Mouse (Mus musculus): ENCODE results near the gene Zfp775. TPM values are rescaled to one million over a fixed set of nuclear protein-coding genes. Genes with fewer than 3 reads are reported as not detected.
A peak's percentile ranks its signal among the peaks of the same experiment; 100 is the strongest.
"Not testable (repeated sequence)": the region's sequence is repeated elsewhere in the genome, so short reads cannot be mapped to it uniquely, and the experiment has no call there.

Zfp775 gene
- total and polyA plus RNA-seq, 3 experiments: 6.2 to 12.9 (median 11.8) TPM

DNA sequence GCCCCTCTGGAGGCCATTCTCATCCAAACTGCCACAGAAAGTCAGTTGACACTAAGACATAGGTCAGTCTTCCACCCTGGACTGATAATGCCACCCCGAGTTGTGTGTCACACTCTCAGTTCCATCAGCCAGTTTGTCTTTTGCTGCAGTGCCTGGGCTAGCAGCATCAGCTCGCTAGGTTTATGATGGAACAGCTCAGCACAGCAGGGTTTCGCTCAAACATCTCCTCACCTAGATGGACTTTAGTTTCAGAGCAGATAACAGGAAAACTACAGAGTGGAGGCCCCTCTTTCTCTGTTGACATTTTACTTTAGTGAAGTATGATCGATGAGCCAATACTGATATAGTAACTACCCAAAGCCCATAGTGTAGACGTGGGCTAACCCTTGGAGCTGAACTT is 12.9 kb downstream of the Zfp775 start:
- no peaks in the 10 kb centered on the region for H3K27me3 ChIP-seq (ENCODE audit: control insufficient read depth, insufficient read depth, low read length)
- H3K4me3 ChIP-seq: no peak overlapping the region
- no peaks in the 10 kb centered on the region for H3K36me3 ChIP-seq (ENCODE audit: control insufficient read depth, insufficient read depth, low read length)
- intact Hi-C loops (cut with DNase I): no loop called here
- no peak overlapping the region for H3K9ac ChIP-seq (ENCODE audit: low read depth, low read length)
- H3K79me2 ChIP-seq (replicated peaks; ENCODE audit: control insufficient read depth, insufficient read depth, low read length): no peaks in the 10 kb centered on the region
- no peak for DNase-seq
- TF ChIP-seq EP300 (IDR thresholded peaks at IDR 0.05; ENCODE audit: insufficient read depth, low read depth, low read length): no peak
- TF ChIP-seq CTCF (IDR thresholded peaks at IDR 0.05): no peak
- no peak for TF ChIP-seq POLR2A (IDR thresholded peaks at IDR 0.05; ENCODE audit: insufficient read depth, low read depth, low read length)
- no peak overlapping the region for H3K27ac ChIP-seq
- H3K4me1 ChIP-seq (ENCODE audit: control insufficient read depth, insufficient read depth, low read length): no peaks in the 10 kb centered on the region
- WGBS: 89% methylated on average over 5 of the region's 5 CpGs

DNA sequence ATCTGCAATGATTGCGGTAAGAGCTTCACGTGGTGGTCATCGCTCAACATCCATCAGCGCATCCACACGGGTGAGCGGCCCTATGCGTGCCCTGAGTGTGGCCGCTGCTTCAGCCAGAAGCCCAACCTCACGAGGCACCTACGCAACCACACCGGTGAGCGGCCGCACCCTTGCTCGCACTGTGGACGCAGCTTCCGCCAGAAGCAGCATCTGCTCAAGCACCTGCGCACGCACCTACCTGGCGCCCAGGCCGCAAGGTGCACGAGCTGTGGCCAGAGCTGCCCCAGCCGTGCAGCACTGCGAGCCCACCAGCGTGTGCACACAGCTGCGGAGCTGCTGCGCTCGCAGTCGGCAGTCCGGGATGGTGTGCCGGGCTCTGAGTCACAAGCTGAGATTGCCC is 18.2 kb downstream of the Zfp775 start:
- Histone ChIP-seq H3K36me3 (ENCODE audit: control insufficient read depth, insufficient read depth, low read length) (no peaks in the 10 kb centered on the region), H3K4me3 (no peak overlapping the region), H3K4me1 (ENCODE audit: control insufficient read depth, insufficient read depth, low read length) (no peaks in the 10 kb centered on the region), H3K27me3 (ENCODE audit: control insufficient read depth, insufficient read depth, low read length) (no peaks in the 10 kb centered on the region), H3K79me2 (replicated peaks; ENCODE audit: control insufficient read depth, insufficient read depth, low read length) (no peaks in the 10 kb centered on the region), H3K27ac (no peak overlapping the region), H3K9ac (ENCODE audit: low read depth, low read length) (no peak overlapping the region)
- no peak for DNase-seq
- no peak for TF ChIP-seq POLR2A (IDR thresholded peaks at IDR 0.05; ENCODE audit: insufficient read depth, low read depth, low read length)
- no peak for TF ChIP-seq EP300 (IDR thresholded peaks at IDR 0.05; ENCODE audit: insufficient read depth, low read depth, low read length)
- TF ChIP-seq CTCF (IDR thresholded peaks at IDR 0.05): no peak
- WGBS: 92% methylated on average over 30 of the region's 30 CpGs
- intact Hi-C loops (cut with DNase I): no loop called here

DNA sequence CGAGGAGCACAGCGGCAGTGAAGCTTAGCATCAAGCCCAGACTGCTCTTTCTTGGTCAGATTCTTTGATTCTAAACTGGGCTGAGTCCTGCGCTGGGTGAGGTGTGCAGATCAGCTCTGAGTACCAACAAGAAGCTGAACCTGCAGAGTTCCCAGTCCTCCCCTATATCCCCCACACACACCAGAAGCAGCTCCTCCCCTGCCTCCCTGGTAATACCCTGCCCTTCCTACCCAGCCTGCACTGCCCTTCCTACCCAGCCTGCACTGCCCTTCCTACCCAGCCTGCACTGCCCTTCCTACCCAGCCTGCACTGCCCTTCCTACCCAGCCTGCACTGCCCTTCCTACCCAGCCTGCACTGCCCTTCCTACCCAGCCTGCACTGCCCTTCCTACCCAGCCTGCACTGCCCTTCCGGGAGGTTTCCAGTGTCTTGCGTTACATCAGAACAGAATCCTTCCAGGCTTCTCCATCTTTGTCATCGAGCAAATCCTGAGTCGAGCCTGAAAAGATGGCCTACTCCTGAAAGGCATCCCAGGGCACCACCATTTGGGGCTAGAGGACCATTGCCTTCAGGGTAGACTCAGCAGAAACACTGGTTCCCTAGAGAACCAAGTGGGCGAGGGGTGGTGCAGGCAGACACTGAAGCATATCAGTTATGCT is 20.5 kb downstream of the Zfp775 start:
- DNase-seq; H3K4me3 ChIP-seq; H3K9ac ChIP-seq (ENCODE audit: low read depth, low read length); H3K36me3 ChIP-seq (ENCODE audit: control insufficient read depth, insufficient read depth, low read length); H3K79me2 ChIP-seq (replicated peaks; ENCODE audit: control insufficient read depth, insufficient read depth, low read length); intact Hi-C loops (cut with DNase I); H3K27ac ChIP-seq; H3K27me3 ChIP-seq (ENCODE audit: control insufficient read depth, insufficient read depth, low read length); H3K4me1 ChIP-seq (ENCODE audit: control insufficient read depth, insufficient read depth, low read length): not testable (repeated sequence)
- 86% methylated on average over 8 of the region's 8 CpGs for WGBS

DNA sequence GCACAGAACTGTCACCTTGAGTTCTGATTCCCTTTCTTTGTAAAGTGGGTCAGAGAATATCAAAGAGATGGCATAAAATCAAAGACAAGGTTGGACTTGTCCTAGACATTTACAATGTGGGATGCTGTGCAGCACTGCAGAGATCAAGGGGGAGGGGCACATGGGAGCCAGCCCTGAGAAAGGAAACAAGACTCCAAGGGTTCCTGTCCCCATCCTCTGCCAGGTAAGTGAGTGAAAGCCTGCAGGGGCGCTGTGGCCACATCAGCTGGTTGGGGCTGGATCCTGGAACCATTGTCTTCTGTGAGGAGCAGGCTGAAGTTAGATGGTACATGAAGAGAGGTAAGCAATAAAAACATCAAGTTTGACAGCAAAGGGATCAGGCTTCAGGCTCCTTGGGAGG is 21.6 kb downstream of the Zfp775 start:
- no peaks in the 10 kb centered on the region for H3K79me2 ChIP-seq (replicated peaks; ENCODE audit: control insufficient read depth, insufficient read depth, low read length)
- WGBS: 52% methylated on average over 1 of the region's 1 CpGs
- no peak overlapping the region for H3K27ac ChIP-seq
- no peaks in the 10 kb centered on the region for H3K4me1 ChIP-seq (ENCODE audit: control insufficient read depth, insufficient read depth, low read length)
- intact Hi-C loops (cut with DNase I): no loop called here
- TF ChIP-seq POLR2A (IDR thresholded peaks at IDR 0.05; ENCODE audit: insufficient read depth, low read depth, low read length): no peak
- no peak for TF ChIP-seq CTCF (IDR thresholded peaks at IDR 0.05)
- TF ChIP-seq EP300 (IDR thresholded peaks at IDR 0.05; ENCODE audit: insufficient read depth, low read depth, low read length): no peak
- H3K36me3 ChIP-seq (ENCODE audit: control insufficient read depth, insufficient read depth, low read length): no peaks in the 10 kb centered on the region
- no peak overlapping the region for H3K4me3 ChIP-seq
- DNase-seq: no peak
- H3K9ac ChIP-seq (ENCODE audit: low read depth, low read length): no peak overlapping the region
- H3K27me3 ChIP-seq (ENCODE audit: control insufficient read depth, insufficient read depth, low read length): no peaks in the 10 kb centered on the region

DNA sequence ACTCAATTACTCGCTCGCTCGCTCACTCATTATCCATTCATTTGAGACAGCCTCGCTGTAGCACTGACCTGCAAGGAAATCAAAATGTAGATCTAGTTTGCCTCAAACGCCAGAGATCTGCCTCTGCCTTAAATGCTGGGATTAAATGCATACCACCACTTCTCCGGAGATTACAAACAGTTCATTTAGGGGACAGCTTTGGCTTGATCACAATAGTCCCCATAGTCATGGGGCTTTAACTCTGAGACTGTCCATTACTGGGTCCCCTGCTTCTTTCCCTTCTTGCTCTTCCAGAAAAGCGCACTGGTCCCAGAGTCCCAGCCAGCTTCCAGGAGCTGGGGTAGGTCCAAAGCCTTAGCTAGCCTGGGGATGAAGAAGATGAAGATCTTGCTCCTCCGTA is 24.6 kb downstream of the Zfp775 start, which contains the start of gene AI854703:
Gene AI854703, plus strand, starts transcription at position 301 of the 400 bp plus-strand sequence.
- no peaks in the 10 kb centered on the region for H3K27me3 ChIP-seq (ENCODE audit: control insufficient read depth, insufficient read depth, low read length)
- no peaks in the 10 kb centered on the region for H3K4me1 ChIP-seq (ENCODE audit: control insufficient read depth, insufficient read depth, low read length)
- H3K9ac ChIP-seq (ENCODE audit: low read depth, low read length): peak within 1 kb of the TSS; percentile 43
- WGBS: 51% methylated on average over 8 of the region's 8 CpGs
- H3K27ac ChIP-seq: no peak within 1 kb of the TSS
- H3K36me3 ChIP-seq (ENCODE audit: control insufficient read depth, insufficient read depth, low read length): no peaks in the 10 kb centered on the region
- TF ChIP-seq CTCF (IDR thresholded peaks at IDR 0.05) (no peak), EP300 (IDR thresholded peaks at IDR 0.05; ENCODE audit: insufficient read depth, low read depth, low read length) (no peak), POLR2A (IDR thresholded peaks at IDR 0.05; ENCODE audit: insufficient read depth, low read depth, low read length) (no peak)
- no peak for DNase-seq
- H3K4me3 ChIP-seq: peak within 1 kb of the TSS; percentile 44
- intact Hi-C loops (cut with DNase I): no loop called here
- H3K79me2 ChIP-seq (replicated peaks; ENCODE audit: control insufficient read depth, insufficient read depth, low read length): no peaks in the 10 kb centered on the region

DNA sequence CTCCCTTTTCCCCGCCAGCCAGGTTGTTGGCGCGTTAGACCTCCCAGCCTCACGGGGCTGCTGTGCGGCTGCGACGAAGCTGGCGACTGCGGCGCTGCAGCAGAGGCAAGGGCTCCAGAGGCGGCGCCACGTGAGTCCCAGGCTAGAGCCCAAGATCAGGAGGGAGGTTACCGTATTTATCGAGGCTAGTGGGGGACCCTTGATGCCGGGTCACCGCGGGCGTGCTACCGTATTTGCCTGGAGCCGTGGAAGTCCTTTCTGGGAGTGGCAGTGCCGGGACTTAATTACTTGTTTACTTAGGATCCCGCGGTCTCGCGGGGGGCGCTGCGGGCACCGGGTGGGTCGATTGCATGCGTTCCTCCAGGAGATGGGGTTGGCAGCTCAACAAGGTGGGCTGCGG is 25.1 kb downstream of the Zfp775 start:
- Histone ChIP-seq H3K79me2 (replicated peaks; ENCODE audit: control insufficient read depth, insufficient read depth, low read length) (no peaks in the 10 kb centered on the region), H3K4me3 (peak overlapping the region; percentile 44)
- intact Hi-C loops (cut with DNase I): no loop called here

More for the DNA sequence above, 25.1 kb downstream of the Zfp775 start:
- peak; percentile 59 to 67 for DNase-seq
- TF ChIP-seq POLR2A (IDR thresholded peaks at IDR 0.05; ENCODE audit: insufficient read depth, low read depth, low read length) (no peak), EP300 (IDR thresholded peaks at IDR 0.05; ENCODE audit: insufficient read depth, low read depth, low read length) (no peak), CTCF (IDR thresholded peaks at IDR 0.05) (peak; percentile 29)
- Histone ChIP-seq H3K27me3 (ENCODE audit: control insufficient read depth, insufficient read depth, low read length) (no peaks in the 10 kb centered on the region), H3K36me3 (ENCODE audit: control insufficient read depth, insufficient read depth, low read length) (no peaks in the 10 kb centered on the region), H3K27ac (no peak overlapping the region), H3K9ac (ENCODE audit: low read depth, low read length) (peak overlapping the region; percentile 43), H3K4me1 (ENCODE audit: control insufficient read depth, insufficient read depth, low read length) (no peaks in the 10 kb centered on the region)
- 1% methylated on average over 32 of the region's 32 CpGs for WGBS
